Mouse (Mus musculus) embryonic stem cell, embryonic (primary cell): ENCODE results near the gene Nfu1.

Experiments
- CTCF ChIA-PET, 4 experiments: fragments of 300-600 bp in 2 of 4; fragments of 350-600 bp in 2 of 4; sonication (Branson Sonifier 250); formaldehyde crosslinking; loops; one replicate each; lab custom pipeline; 2022; ENCODE audit warnings: inconsistent platforms in 2 of 4; lab: Charles Lee
- POLR2A ChIA-PET, 4 experiments: fragments of 300-600 bp in 2 of 4; fragments of 350-600 bp in 2 of 4; sonication (Branson Sonifier 250); formaldehyde crosslinking; loops; one replicate each; lab custom pipeline; 2022; ENCODE audit warnings: antibody characterized with exemption in 4 of 4, inconsistent platforms in 1 of 4; lab: Charles Lee

The Nfu1 gene

DNA sequence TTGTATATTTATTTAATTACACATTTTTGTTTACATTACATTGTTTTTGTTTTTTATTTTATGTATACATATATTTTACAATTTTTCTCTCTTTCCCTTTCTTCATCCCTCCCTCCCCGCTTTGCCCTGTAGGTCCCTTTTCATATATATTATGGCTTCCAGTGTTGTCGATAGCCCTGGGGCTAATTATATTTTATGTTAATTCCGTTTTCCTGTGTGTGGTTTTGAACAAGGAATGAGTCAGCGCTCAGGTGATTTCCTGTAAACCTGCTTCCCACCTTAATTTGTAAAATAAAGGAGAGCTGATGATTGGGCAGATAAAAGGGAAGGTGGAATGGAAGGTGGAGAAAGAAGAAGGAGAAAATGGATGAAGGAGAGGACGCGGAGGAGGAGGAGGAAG is at the start of gene Nfu1:
Gene Nfu1 (plus strand): TSS at position 350 of the 400 bp plus-strand sequence.
- CTCF ChIA-PET: interaction anchor here in 1 of 4 experiments (1.0 to 1.9 kb wide), 2 partner anchors 8 to 17 kb away, joined by 3 to 4 read pairs; no protein-coding TSS in a partner anchor
- POLR2A ChIA-PET: interaction anchor here (0.6 to 5.3 kb wide), 24 partner anchors 10 to 1334 kb away, joined by 3 to 58 read pairs (median 4); partner anchors contain the start of gene Gfpt1 (in 3 of the 4)

DNA sequence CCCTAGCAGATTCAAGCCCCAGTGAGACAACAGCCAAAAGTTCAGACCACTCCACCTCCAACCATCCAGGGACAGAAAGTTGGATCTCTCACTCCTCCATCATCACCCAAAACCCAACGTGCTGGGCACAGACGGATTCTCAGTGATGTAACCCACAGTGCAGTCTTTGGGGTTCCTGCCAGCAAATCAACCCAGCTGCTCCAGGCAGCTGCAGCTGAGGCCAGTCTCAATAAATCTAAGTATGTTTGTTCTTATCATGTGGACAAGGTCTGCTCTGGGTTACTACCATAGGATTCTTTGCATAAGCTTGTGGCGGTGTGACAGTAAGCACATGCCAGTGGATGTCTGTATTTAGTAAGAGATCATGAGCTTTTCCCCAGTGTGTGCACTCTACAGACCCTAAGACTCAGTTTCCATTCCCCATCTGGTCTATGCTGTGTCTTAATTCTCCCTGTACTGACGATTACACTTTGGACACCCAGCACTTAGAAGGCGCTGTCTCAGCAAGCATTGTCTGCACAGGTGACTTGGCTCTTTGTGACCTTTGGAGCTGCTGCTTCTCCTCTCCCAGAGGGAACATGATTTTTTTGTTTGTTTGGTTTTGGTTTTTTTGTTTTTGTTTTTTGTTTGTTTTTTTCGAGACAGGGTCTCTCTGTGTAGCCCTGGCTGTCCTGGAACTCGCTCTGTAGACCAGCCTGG is 44.9 kb upstream of the Nfu1 start:
- POLR2A ChIA-PET: interaction anchor here in 2 of 4 experiments (0.8 to 1.5 kb wide), 4 partner anchors 13 to 41 kb away, joined by 3 to 4 read pairs (median 4); no protein-coding TSS in a partner anchor

DNA sequence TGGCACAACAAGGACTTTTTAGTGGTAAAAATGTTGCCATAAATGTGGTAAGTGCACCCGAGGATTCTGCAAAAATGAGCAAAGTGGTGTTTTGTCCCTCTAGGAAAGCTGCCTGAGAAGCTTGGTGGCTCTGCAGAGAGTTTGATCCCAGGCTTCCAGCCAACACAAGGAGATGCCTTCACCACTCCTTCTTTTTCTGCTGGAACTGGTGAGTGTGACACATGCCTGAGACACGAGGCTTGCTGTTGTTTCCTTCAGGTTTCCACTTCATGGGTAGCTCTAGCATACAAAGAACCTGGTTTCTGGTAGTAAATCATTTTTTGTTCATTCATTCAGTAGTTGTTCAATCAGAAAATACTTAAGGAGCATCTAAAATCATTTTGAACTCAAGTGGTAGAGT is 41.9 kb upstream of the Nfu1 start:
- ChIA-PET CTCF (interaction anchor here in 2 of 4 experiments (1.0 to 1.7 kb wide), 2 partner anchors 36 to 134 kb away, joined by 3 read pairs; no protein-coding TSS in a partner anchor), POLR2A (no interaction called here)

More for the DNA sequence above, 44.9 kb upstream of the Nfu1 start:
- CTCF ChIA-PET: interaction anchor here in 2 of 4 experiments (0.5 to 0.9 kb wide), 2 partner anchors 39 to 398 kb away, joined by 3 read pairs; no protein-coding TSS in a partner anchor

DNA sequence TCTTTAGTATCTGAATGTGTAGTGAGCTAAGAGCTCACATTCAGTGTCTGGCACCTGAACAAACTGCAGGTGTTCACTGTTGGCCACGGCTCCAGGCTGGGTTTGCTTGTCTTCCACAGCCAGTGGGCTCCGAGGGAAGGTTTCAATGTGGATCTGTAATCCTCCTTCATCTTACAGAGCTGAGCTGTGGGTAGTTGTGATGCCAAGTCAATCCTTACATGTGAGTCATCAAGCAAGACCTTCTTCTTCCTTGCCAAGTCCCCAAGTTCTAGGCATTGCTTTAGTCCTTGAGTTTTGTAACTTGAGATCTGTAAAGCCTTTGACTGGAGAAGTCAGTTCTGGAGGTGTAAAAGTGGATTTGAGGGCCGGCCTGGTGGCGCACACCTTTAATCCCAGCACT is 35.1 kb upstream of the Nfu1 start:
- ChIA-PET POLR2A (interaction anchor here in 2 of 4 experiments (0.6 to 1.2 kb wide), 3 partner anchors 23 to 502 kb away, joined by 3 to 6 read pairs (median 4); no protein-coding TSS in a partner anchor), CTCF (interaction anchor here in 1 of 4 experiments (1.1 kb wide), 1 partner anchor 23 kb away, joined by 3 read pairs; no protein-coding TSS in a partner anchor)

DNA sequence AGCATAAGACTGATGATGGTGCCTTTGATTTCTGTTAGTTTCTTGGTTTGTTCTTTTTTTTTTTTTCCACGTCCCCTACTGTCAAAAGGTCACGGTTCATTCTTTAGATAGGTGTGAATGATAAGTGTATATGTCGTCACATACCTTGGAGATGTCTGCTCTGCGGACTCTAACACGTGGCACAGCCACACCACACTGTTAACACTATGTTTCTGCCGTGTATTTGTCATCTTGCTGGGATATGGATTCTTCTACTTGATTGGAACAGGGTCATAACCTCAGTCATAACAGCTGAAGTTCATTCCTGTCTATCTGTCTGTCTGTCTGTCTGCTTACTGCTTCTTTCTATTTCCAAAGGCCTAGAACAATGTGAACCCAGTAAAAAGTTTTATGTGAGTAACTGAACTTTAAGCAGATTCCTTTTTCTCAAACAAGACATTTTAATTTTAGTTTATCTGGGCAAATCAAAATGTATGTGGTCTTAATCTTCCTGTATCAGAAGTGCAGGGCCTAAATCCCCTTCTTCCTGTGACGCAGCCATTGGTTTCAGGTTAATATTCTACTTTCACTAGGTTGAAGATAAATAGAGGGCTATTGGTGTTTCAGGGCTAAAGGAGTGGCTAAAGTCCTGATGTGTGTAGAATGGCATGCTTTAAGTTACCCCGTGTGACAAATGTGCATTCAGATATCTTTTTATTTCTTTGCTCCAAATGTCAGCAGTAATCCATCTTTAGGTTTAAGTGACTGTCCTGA is 30.7 kb upstream of the Nfu1 start:
- POLR2A ChIA-PET: interaction anchor here in 1 of 4 experiments (2.6 kb wide), 1 partner anchor 19 kb away, joined by 6 read pairs; no protein-coding TSS in a partner anchor
- CTCF ChIA-PET: no interaction called here

DNA sequence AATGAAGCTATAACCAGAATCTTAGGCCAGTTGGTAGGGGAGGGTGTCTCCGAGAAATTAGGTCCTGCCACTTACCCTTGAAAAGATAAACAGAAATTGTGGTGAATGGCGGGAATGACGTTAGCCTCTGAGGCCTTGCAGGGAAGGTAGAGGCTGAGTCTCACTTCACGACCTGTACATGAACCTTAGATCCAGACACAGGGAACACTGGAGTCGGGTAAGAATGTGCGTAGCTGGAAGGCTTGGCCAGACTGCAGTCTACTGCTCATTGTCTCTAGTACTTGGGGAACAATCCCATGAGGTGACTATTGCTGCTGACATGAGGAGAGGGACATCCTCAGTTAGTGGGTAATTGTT is 30.1 kb upstream of the Nfu1 start:
- POLR2A ChIA-PET: interaction anchor here in 1 of 4 experiments (2.6 kb wide), 1 partner anchor 18 kb away, joined by 6 read pairs; no protein-coding TSS in a partner anchor
- CTCF ChIA-PET: no interaction called here

DNA sequence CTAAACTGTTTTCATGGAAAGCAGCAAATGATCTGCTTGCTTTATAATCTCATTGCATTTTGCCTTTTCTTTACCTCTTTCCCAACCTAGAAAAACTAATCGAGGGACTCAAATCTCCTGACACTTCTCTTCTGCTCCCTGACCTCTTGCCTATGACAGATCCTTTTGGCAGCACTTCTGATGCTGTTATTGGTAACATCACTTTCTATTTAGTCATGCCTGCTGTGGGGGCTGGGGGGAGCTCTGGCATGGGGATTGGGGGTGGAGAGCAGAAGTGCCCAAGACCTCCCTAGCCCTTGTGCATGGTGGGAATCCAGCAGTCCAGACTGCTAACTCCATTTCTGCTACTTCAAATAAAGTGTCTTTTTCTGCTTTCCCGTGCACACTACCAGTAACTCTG is 27.8 kb upstream of the Nfu1 start:
- ChIA-PET CTCF (interaction anchor here in 2 of 4 experiments (0.5 to 1.3 kb wide), 3 partner anchors 20 to 22 kb away, joined by 3 to 4 read pairs (median 4); no protein-coding TSS in a partner anchor), POLR2A (interaction anchor here in 1 of 4 experiments (2.6 kb wide), 1 partner anchor 16 kb away, joined by 6 read pairs; no protein-coding TSS in a partner anchor)

DNA sequence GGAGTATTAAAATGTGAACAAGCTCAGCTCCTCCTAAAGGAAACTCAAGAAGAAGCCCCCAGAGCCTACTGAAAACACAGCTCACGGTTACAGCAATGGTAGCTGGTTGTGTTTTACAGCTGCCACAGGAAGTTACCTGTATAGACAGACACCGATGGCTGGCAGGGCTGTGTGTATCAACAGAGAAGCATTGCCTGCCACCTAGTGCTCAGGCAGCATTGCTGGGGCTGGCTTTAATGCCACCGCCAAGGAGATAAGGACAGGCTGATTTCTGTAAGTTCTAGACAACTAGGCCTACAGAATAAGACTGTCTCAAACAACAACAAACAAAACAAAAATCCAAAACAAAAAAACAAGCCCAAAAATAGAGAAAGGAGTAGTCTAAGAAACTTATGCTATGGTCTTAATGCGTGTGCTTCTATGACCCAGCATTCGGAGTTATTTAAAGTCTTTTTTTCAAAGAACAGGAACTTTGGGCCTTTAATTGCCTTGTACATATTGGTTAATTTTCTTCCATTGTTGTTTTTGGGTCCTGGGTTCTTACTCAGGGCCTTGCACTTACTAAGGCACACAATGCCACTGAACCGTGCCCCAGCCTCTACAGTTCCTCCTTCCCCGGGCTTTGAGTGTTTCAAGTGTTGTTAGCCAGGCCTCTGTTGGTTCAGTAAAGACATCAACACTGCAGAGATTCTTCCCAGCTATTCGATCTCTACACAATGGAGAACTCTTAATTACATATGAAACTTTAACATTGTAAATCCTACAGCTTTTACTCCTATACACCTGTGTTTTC is 23.5 kb upstream of the Nfu1 start:
- POLR2A ChIA-PET: no interaction called here
- CTCF ChIA-PET: interaction anchor here in 3 of 4 experiments (0.6 to 0.7 kb wide), 3 partner anchors 17 to 43 kb away, joined by 3 to 4 read pairs (median 3); no protein-coding TSS in a partner anchor

DNA sequence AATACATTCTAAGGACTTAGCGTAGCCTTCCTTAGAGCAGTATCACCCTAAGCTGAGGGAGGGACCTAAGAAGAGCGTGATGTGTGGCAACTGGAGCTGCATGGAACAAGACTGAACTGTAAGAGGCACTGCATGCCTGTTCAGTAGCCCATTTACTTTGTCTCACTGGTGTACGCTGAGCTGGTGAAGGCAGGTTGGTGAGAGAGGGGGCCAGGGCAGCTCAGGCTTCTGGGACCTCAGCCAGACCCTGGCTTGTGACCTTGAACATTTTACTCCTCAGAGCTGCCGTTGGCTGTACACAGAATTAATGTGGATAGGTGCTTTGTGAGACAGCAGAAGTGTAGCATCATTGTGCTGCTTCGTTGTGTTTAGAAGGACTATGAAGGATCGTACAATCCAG is 19.5 kb upstream of the Nfu1 start:
- POLR2A ChIA-PET: interaction anchor here in 1 of 4 experiments (0.9 to 2.3 kb wide), 5 partner anchors 11 to 138 kb away, joined by 3 to 6 read pairs (median 3); partner anchors contain the start of gene Nfu1
- CTCF ChIA-PET: interaction anchor here in 2 of 4 experiments (1.9 to 3.4 kb wide), 2 partner anchors 13 kb away, joined by 7 to 10 read pairs; no protein-coding TSS in a partner anchor

DNA sequence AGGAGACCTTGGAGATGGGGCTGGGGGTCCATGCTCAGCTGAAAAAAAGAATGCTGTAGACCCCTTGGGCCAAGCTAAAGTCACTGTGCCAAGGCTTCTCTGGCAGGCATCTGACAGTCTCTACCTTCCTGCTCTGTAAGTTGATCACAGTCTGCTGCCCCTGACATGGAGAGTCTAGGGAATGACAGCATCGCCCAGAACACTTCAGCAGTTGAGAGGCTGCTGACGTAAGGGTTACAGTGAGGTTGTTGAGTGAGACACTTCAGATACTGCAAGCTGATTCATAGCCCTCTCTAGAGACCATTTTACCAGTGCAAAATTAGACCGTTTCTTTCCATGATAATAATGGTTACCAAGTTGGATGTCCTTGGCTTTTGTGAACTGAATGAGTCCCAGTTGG is 18.0 kb upstream of the Nfu1 start:
- ChIA-PET POLR2A (no interaction called here), CTCF (no interaction called here)

DNA sequence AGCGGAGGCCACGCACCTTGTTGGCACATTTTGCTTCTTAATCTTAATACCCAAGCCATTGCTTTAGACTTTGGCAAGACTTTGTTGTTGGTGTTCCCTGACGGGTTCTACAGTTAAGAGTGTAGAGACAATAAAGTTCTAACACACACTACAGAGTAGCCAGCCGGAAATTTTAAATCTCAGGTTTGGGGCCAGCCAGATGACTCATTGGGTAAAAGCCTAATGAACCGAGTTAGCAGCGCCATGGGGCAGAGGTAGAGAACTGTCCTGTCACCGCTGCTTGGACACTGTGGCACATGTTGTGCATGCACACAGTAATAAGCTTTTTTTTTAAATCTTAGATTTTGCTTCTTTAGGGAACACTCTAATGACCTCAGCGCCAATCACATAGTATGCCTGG is 16.7 kb upstream of the Nfu1 start:
- POLR2A ChIA-PET: interaction anchor here in 3 of 4 experiments (1.0 to 1.4 kb wide), 4 partner anchors 15 to 50 kb away, joined by 3 to 4 read pairs (median 3); no protein-coding TSS in a partner anchor
- CTCF ChIA-PET: interaction anchor here (0.5 to 2.1 kb wide), 4 partner anchors 10 to 171 kb away, joined by 3 to 7 read pairs (median 3); no protein-coding TSS in a partner anchor

DNA sequence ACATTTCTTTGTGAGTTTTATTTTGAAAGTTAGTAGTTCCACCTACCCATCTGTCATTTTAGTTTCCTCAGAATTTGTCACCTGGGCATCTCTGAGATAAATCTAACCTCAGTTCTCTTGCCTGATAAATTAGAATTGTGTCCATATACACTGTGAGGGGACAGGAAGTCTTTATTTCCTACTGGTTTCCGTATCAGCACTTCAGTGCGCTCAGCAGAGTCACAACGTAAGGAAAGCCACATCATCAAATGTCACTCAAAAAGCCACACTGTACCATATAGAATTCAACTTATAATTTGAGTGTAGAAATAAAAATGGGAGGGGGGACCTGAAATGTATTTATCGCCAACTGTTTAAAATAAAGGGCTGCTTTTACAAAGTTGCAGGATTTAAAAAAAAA is 14.8 kb upstream of the Nfu1 start:
- ChIA-PET CTCF (interaction anchor here in 1 of 4 experiments (0.6 kb wide), 1 partner anchor 27 kb away, joined by 3 read pairs; no protein-coding TSS in a partner anchor), POLR2A (interaction anchor here in 2 of 4 experiments (0.6 to 0.9 kb wide), 2 partner anchors 14 to 17 kb away, joined by 3 read pairs; no protein-coding TSS in a partner anchor)

DNA sequence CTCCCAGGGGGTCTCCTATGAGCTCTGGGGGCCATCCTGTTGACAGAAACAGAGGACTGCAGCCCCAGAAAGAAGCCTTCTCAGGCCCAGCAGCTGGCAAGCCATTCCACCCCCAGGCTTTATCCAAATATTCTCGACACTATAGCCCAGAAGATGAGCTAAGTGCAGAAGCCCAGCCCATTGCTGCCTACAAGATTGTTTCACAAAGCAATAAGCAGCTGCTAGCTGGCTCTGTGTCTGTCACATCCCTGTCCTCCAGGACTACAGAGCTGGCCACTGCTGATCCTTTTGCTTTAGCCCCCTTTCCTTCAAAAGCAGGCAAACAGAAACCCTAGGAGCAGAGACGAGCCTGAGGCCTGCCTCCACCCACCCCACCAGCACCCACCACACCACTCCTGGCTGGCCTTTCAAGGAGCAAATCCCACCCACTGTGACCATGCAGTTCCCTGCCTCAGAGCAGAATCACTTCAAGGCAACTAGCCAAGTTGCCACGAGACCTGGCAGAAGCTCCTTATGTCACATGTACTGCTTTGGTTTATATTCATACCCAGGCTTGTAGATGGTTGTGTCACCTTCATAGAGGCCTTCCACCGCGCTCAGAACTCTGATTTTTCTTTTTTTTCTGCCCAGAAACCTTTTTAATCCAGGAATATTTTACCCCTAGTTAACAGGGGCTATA is 12.3 kb upstream of the Nfu1 start:
- ChIA-PET CTCF (interaction anchor here in 1 of 4 experiments (0.6 kb wide), 1 partner anchor 75 kb away, joined by 3 read pairs; no protein-coding TSS in a partner anchor), POLR2A (interaction anchor here in 3 of 4 experiments (0.7 to 1.7 kb wide), 8 partner anchors 10 to 157 kb away, joined by 3 to 7 read pairs (median 4); partner anchors contain the start of gene Nfu1 (in 1 of the 3))

DNA sequence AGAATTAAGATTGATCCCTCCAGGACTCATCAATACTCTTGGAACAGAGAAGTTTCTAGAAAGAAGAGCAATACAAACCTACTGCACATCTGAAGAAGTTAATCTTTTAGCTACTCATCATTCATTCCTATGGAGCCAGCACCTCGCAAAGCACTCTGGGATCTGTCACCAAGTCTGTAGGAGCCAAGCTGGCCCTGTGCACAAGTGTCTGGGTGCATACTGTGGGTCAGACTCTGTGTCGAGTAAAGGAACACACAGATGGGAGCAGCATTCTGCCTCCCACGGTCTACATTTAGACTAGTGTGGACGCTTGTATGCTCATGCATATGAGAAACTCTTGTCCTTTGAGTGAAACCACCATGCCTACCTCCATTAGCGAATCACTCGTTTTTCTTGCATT is 11.7 kb upstream of the Nfu1 start:
- POLR2A ChIA-PET: interaction anchor here in 1 of 4 experiments (1.3 to 1.6 kb wide), 2 partner anchors 11 to 18 kb away, joined by 6 to 7 read pairs; partner anchors contain the start of gene Nfu1
- CTCF ChIA-PET: interaction anchor here in 2 of 4 experiments (0.6 to 0.8 kb wide), 2 partner anchors 75 to 367 kb away, joined by 3 read pairs; no protein-coding TSS in a partner anchor

DNA sequence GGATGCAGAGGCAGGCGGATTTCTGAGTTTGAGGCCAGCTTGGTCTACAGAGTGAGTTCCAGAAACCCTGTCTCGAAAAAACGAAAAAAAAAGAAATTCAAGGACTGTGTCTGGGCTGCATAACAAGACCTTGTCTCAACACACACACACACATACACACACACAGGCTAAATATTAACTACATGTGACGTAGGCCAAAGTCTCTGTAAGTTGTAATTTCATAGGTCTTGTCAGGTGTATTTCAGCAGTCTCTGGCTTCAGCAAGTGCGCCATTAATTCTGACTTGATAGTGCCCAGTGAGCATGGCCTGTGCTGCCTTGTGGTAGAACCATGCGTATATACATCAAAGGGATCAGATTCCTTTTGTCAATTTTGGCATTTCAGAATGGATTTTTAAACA is 7.0 kb upstream of the Nfu1 start:
- POLR2A ChIA-PET: interaction anchor here in 1 of 4 experiments (0.8 to 1.6 kb wide), 2 partner anchors 20 to 40 kb away, joined by 3 to 4 read pairs; partner anchors contain the start of gene Gfpt1

DNA sequence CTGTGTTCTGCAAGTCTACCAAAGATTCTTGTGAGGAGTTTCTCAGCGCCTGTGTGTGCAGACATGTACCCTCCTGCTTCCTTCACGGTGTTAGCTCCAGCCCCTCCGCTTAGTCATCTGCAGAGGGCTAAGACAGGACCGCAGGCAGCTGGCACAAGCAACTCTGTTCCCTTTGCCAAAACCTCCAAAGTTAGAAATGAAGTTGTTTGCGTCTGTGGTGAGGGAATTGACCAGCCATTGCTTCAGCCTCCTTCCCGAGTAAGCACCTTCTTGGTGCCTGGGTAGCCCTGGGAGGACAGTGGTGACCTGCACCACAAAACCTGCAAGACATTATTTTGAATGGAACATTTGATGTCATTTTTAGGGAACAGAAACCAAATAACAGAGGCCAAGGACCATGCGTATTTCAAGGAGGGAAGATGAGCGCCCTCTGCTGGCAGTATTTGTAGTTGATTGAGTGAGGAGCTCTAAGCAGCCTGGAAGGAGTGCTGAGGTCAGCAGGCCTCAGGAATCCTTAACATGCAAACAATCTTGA is 6.4 kb upstream of the Nfu1 start:
- CTCF ChIA-PET: interaction anchor here (0.6 to 1.7 kb wide), 67 partner anchors 9 to 1595 kb away, joined by 3 to 13 read pairs (median 4); partner anchors contain the start of gene Gfpt1 (in 2 of the 4)
- POLR2A ChIA-PET: interaction anchor here in 3 of 4 experiments (0.6 to 1.6 kb wide), 11 partner anchors 10 to 637 kb away, joined by 3 to 7 read pairs (median 3); partner anchors contain the start of genes Aak1 (in 1 of the 3), Fam136a (in 1 of the 3) and Gfpt1 (in 1 of the 3)

More for the DNA sequence above, 7.0 kb upstream of the Nfu1 start:
- CTCF ChIA-PET: interaction anchor here in 3 of 4 experiments (0.6 to 1.7 kb wide), 6 partner anchors 10 to 978 kb away, joined by 3 to 12 read pairs (median 8); no protein-coding TSS in a partner anchor
